Mouse (Mus musculus): Measurements from ENCODE around the gene Mtif3. TPM values are rescaled to one million over a fixed set of nuclear protein-coding genes. Genes with fewer than 3 reads are reported as not detected.

The Mtif3 gene
- total RNA-seq (2023) = 7.4 and 8.6 TPM in 2 replicates

DNA sequence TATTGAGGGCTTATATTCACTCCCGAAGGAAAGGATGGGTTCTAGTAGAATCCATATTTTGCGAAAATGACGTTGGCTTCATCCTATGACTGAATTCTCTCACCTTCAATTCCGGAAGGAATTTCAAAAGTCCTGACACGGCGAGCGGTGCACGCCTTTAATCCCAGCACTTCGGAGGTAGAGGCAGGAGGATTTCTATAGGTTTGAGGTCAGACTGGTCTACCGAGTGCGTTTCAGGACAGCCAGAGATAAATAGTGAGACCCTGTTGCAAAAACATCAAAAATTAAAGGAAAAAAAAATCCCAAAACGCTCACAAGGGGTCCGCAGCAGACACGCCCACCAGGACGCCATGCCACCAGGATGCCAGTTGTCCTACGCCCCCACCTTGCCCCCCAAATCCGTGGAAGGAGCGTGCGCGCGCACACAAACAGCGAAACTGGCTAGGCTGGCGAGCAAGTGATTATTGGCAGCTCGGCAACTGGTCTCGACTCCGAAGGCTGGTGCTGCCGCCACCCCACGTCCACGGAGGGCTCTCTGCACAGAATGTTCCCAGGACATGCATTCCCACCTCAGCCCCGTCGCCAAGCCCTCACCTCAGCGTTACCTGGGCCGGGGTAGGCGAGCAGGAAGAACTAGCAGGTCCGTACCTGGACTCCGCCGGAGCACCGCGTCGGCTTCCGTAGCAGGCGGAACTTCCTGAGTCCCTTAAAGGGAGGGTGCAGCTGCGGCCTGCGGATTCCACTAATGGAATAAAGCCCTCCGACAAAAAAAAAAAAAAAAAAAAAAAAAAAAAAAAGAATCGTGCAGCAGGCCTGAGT lies at the start of gene Mtif3:
Gene Mtif3, minus strand, starts transcription at position 683 of the 819 bp plus-strand sequence.

DNA sequence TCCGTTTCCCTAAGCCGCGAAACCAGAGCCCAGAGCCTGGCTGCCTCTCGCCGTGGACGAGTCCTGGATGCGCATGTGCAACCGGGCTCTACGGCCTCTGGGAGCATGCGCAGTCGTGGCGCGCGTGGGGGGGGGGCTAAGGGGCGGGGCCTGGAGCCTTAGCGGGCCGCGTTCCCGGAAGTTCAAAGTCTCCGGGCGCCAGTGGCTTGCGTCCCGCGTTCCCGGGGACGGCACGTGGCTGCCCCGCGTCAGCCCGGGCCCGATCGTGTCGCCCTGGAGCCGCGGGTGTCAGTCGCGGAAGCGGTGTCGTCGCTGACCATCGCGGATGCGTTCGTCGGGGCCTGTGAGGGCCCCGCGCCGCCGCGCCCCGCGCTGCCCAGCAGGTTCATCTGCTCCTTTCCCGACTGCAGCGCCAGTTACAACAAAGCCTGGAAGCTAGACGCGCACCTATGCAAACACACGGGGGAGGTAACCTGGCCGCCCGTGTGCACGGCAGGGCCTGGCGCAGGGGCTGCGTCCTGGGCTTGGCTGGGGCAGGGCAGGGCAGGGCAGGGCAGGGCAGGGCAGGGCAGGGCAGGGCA lies 15.0 kb downstream of the Mtif3 start, which contains the start of gene Gtf3a:
Gene Gtf3a, plus strand, starts transcription at position 150 of the 581 bp plus-strand sequence.

Other genes starting within 250 kb of the Mtif3 start
- gene Usp12, start 168.8 kb downstream of the Mtif3 start, total RNA-seq (2023) = 19.5 and 22.1 TPM in 2 replicates
- 121 and 149 TPM in 2 replicates for gene Rpl21, start 130.9 kb downstream of the Mtif3 start, total RNA-seq (2023)
- gene Rasl11a, start 118.7 kb downstream of the Mtif3 start, total RNA-seq (2023) = not detected in 2 replicates
- 12.3 TPM in 2 replicates for gene Gtf3a, start 15.1 kb downstream of the Mtif3 start, total RNA-seq (2023)
- 3.2 and 4.2 TPM in 2 replicates for gene Lnx2, start 112.8 kb upstream of the Mtif3 start, total RNA-seq (2023)
- gene Polr1d, start 113.2 kb upstream of the Mtif3 start, total RNA-seq (2023) = 51.9 and 57.2 TPM in 2 replicates
- not detected in 2 replicates for gene Gsx1, start 224.9 kb upstream of the Mtif3 start, total RNA-seq (2023)